Mouse (Mus musculus): Measurements from ENCODE around the gene Vash1.

DNA sequence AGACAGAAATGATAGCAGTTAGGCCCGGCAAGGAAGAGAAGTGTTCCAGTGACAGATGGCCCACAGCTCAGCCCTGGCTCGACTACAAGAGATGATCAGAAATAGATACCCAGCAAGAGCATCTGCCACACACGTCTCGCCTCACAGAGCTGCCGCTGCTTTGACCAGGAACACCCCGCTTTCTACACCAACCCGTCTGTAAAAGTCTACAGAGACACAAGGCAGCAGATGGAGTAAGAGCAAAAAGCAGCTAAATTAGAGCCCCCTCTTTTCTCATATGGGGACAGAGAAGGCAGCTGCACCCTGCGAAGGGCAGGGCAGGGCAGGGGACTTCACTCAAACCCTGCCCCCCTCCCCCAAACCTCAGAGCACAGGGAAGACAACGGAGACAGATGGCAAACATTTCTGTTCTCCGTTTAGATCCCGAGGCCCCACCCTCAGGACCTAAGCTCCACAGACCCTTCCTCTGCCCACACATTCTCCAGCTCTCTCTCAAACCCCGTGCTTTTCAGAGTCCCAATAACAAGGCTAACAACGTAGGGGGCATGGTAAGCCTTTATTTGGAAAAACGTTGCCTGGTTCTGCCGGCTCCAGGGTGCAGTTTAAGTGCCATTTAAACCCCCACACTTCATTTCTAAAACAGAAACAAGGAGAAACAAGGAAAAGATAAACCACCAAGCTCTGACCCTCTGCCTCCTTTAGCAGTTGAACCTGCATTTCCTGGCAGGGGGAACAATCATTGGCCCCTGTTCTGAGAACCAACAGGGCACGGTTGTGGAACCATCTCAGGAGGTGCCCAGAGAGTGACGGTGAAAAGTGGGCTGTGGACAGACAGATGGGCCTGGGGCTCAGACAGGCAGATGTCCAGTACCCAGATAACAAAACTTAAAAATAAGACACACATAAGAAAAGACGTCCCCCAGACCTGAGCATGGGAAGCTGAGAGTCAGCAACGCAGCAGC, 21.7 kb downstream of the Vash1 start:
- no peak for TF ChIP-seq CTCF (conservative IDR thresholded peaks at IDR 0.05; ENCODE audit: low read length)
- TF ChIP-seq NANOG (IDR thresholded peaks at IDR 0.05; ENCODE audit: borderline replicate concordance, low read length): no peak
- TF ChIP-seq POU5F1 (IDR thresholded peaks at IDR 0.05; ENCODE audit: borderline replicate concordance, low read length): no peak
